Mouse (Mus musculus): ENCODE measurements around the gene Pax3. TPM values are rescaled to one million over a fixed set of nuclear protein-coding genes. Genes with fewer than 3 reads are reported as not detected.

The Pax3 gene
- polyA plus RNA-seq, 1 experiment: 3.3 TPM

DNA sequence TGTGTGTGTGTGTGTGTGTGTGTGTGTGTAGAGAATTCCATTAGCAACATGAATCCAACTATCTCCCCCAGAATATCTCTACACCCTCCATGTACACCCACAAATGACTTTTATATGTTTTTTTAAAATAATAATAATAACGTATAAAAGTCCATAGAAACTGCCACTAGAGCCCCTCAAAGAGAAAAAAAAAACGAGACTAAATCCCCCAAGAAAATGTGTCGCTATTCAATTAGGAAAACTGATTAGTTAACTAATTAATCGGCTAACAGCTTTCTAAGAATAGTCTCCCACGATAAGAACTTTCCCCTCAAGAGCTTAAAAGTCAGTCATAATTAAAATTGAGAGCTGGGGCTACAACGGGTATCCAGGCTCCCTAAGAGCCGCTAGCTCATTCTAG lies 55.6 kb downstream of the Pax3 start:
- no peaks in the 10 kb centered on the region for H3K9me3 ChIP-seq (replicated peaks; ENCODE audit: control insufficient read depth, insufficient read depth, low read length, poor library complexity, severe bottlenecking)
- no peaks in the 10 kb centered on the region for H3K36me3 ChIP-seq (ENCODE audit: control insufficient read depth, insufficient read depth, low read length, poor library complexity, severe bottlenecking)
- peaks cover 5% of the 10 kb centered on the region; the same call in 1 of the 2 replicates for H3K27me3 ChIP-seq (ENCODE audit: control insufficient read depth, insufficient read depth, low read length, poor library complexity, severe bottlenecking)
- no peaks in the 10 kb centered on the region for H3K4me1 ChIP-seq (ENCODE audit: control insufficient read depth, insufficient read depth, low read length)
- TF ChIP-seq POLR2A (IDR thresholded peaks at IDR 0.05; ENCODE audit: insufficient read depth, low read length) (no peak), EP300 (IDR thresholded peaks at IDR 0.05; ENCODE audit: insufficient read depth, low read depth, low read length) (no peak), CTCF (IDR thresholded peaks at IDR 0.05; ENCODE audit: low read depth, low read length) (no peak)
- no peak overlapping the region for H3K27ac ChIP-seq (ENCODE audit: insufficient read depth, low read length)
- H3K9ac ChIP-seq (ENCODE audit: low read depth, poor library complexity, severe bottlenecking): no peak overlapping the region
- H3K4me3 ChIP-seq (ENCODE audit: low read depth, low read length): no peak overlapping the region

DNA sequence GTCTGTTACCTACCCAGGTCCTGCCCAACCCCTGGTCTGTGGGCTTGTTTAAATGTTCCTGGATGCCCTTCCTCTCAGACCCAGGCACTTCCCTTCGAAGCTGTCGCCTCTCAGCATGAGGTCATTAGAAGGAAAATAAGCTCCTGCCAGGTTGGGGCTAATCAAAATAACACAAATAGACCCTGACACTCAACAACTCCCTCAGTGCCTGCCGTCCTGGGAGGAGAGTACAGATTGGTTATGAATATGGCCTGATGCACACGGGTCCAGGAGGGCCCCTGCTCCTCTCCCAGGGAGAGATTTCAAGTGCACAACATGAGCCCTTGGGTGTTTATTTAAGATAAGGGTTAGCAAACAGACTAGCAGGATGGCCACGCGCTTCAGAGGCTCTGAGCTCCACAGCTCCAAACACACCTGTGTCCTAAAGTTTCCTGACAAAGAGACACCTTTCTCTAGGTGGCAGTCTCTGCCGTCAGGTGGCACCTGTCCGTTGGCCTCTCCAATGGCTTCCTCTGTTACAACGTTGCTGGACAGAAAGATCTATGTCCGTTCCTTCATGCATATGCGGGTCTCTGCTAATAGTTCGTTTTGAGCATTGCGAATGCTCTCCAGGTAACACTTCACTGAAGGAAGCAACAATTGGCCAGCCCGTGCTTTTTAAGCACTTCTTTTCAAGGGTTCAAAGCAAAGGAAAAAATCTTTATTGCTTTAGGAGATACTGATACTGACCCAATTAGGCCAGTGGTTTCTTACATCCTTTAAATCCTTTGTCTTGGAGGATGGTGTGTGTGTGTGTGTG lies 56.2 kb downstream of the Pax3 start:
- H3K36me3 ChIP-seq (ENCODE audit: control insufficient read depth, insufficient read depth, low read length, poor library complexity, severe bottlenecking): no peaks in the 10 kb centered on the region
- no peaks in the 10 kb centered on the region for H3K4me1 ChIP-seq (ENCODE audit: control insufficient read depth, insufficient read depth, low read length)
- H3K9ac ChIP-seq (ENCODE audit: low read depth, poor library complexity, severe bottlenecking): no peak overlapping the region
- no peaks in the 10 kb centered on the region for H3K9me3 ChIP-seq (replicated peaks; ENCODE audit: control insufficient read depth, insufficient read depth, low read length, poor library complexity, severe bottlenecking)
- H3K27ac ChIP-seq (ENCODE audit: insufficient read depth, low read length): no peak overlapping the region
- no peak overlapping the region for H3K4me3 ChIP-seq (ENCODE audit: low read depth, low read length)
- TF ChIP-seq CTCF (IDR thresholded peaks at IDR 0.05; ENCODE audit: low read depth, low read length) (no peak), EP300 (IDR thresholded peaks at IDR 0.05; ENCODE audit: insufficient read depth, low read depth, low read length) (no peak), POLR2A (IDR thresholded peaks at IDR 0.05; ENCODE audit: insufficient read depth, low read length) (no peak)
- peaks cover 5% of the 10 kb centered on the region; the same call in 1 of the 2 replicates for H3K27me3 ChIP-seq (ENCODE audit: control insufficient read depth, insufficient read depth, low read length, poor library complexity, severe bottlenecking)

- peaks cover 5% of the 10 kb centered on the region; the same call in 1 of the 2 replicates for H3K27me3 ChIP-seq (ENCODE audit: control insufficient read depth, insufficient read depth, low read length, poor library complexity, severe bottlenecking)
- H3K36me3 ChIP-seq (ENCODE audit: control insufficient read depth, insufficient read depth, low read length, poor library complexity, severe bottlenecking): no peaks in the 10 kb centered on the region
- no peaks in the 10 kb centered on the region for H3K4me1 ChIP-seq (ENCODE audit: control insufficient read depth, insufficient read depth, low read length)
- no peak for TF ChIP-seq POLR2A (IDR thresholded peaks at IDR 0.05; ENCODE audit: insufficient read depth, low read length)
- TF ChIP-seq CTCF (IDR thresholded peaks at IDR 0.05; ENCODE audit: low read depth, low read length): no peak
- TF ChIP-seq EP300 (IDR thresholded peaks at IDR 0.05; ENCODE audit: insufficient read depth, low read depth, low read length): no peak
- H3K9ac ChIP-seq (ENCODE audit: low read depth, poor library complexity, severe bottlenecking): no peak overlapping the region
- H3K27ac ChIP-seq (ENCODE audit: insufficient read depth, low read length): no peak overlapping the region
- H3K4me3 ChIP-seq (ENCODE audit: low read depth, low read length): no peak overlapping the region
- H3K9me3 ChIP-seq (replicated peaks; ENCODE audit: control insufficient read depth, insufficient read depth, low read length, poor library complexity, severe bottlenecking): no peaks in the 10 kb centered on the region
Observed at GRCm38 (mm10) chr1:78139287-78139686, 57.6 kb downstream of the Pax3 start.

DNA sequence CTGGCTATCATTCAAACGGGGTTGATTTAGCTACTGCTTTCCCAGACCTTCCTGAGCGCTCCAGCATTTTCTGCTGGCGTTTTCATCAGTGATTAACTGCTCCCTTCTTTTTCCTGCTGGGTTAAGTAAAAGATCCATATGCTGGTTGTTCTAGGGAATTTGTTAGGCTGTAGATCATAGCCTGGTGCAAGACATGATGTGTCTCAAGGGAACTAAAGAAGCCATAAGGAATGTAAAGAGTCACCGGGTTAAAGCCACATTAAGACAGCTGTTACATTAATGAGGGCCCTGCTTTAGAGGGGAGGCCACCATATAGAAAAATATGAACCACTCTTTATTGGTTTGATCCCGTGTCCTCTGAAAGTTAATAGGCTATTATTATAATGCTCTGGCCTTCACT lies 67.7 kb downstream of the Pax3 start:
- H3K9me3 ChIP-seq (replicated peaks; ENCODE audit: control insufficient read depth, insufficient read depth, low read length, poor library complexity, severe bottlenecking): no peaks in the 10 kb centered on the region
- H3K27me3 ChIP-seq (ENCODE audit: control insufficient read depth, insufficient read depth, low read length, poor library complexity, severe bottlenecking): no peaks in the 10 kb centered on the region
- H3K4me3 ChIP-seq (ENCODE audit: low read depth, low read length): no peak overlapping the region
- no peak for TF ChIP-seq POLR2A (IDR thresholded peaks at IDR 0.05; ENCODE audit: insufficient read depth, low read length)
- no peak for TF ChIP-seq EP300 (IDR thresholded peaks at IDR 0.05; ENCODE audit: insufficient read depth, low read depth, low read length)
- no peak for TF ChIP-seq CTCF (IDR thresholded peaks at IDR 0.05; ENCODE audit: low read depth, low read length)
- H3K27ac ChIP-seq (ENCODE audit: insufficient read depth, low read length): no peak overlapping the region
- no peaks in the 10 kb centered on the region for H3K4me1 ChIP-seq (ENCODE audit: control insufficient read depth, insufficient read depth, low read length)
- H3K9ac ChIP-seq (ENCODE audit: low read depth, poor library complexity, severe bottlenecking): no peak overlapping the region
- no peaks in the 10 kb centered on the region for H3K36me3 ChIP-seq (ENCODE audit: control insufficient read depth, insufficient read depth, low read length, poor library complexity, severe bottlenecking)

DNA sequence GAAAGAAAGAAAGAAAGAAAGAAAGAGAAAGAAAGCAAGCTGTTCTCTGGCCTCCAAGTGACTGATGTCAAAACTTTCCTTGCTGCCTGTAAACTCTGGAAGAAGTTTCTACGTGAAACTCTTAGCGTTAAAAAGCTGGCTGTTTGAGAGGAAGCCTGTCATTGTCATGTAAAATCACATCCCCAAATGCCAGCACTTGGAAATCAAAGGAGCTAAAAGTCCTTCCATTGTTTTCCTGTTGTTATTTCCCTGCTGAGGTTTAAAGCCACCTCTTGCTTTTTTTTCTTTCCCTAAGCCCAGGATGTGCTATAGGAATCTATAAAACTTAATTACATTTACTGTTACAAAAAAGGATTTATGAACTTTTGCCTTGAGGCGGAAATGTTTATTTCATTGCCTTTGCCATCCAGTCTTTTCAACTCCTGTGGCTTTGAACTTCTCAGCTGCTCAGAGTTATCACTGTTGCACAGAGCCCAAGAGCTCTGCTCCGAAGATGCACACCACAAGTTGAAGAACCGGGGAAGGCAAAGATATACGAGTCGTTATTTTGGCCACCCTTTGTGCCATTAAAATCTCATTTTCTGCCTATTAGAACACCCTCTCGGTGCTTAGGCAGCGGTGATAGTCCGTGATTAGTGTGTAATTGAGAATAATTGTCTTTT lies 76.9 kb downstream of the Pax3 start:
- no peak overlapping the region for H3K9ac ChIP-seq (ENCODE audit: low read depth, poor library complexity, severe bottlenecking)
- no peak overlapping the region for H3K4me3 ChIP-seq (ENCODE audit: low read depth, low read length)
- H3K27ac ChIP-seq (ENCODE audit: insufficient read depth, low read length): no peak overlapping the region
- peaks cover 11% of the 10 kb centered on the region for H3K27me3 ChIP-seq (ENCODE audit: control insufficient read depth, insufficient read depth, low read length, poor library complexity, severe bottlenecking)
- TF ChIP-seq POLR2A (IDR thresholded peaks at IDR 0.05; ENCODE audit: insufficient read depth, low read length) (no peak), EP300 (IDR thresholded peaks at IDR 0.05; ENCODE audit: insufficient read depth, low read depth, low read length) (no peak), CTCF (IDR thresholded peaks at IDR 0.05; ENCODE audit: low read depth, low read length) (no peak)
- H3K4me1 ChIP-seq (ENCODE audit: control insufficient read depth, insufficient read depth, low read length): peaks cover 2% of the 10 kb centered on the region
- no peaks in the 10 kb centered on the region for H3K36me3 ChIP-seq (ENCODE audit: control insufficient read depth, insufficient read depth, low read length, poor library complexity, severe bottlenecking)
- H3K9me3 ChIP-seq (replicated peaks; ENCODE audit: control insufficient read depth, insufficient read depth, low read length, poor library complexity, severe bottlenecking): peaks cover 4% of the 10 kb centered on the region; the same call in 1 of the 2 replicates

GRCm38 (mm10) chr1:78116046-78116445 lies 80.9 kb downstream of the Pax3 start:
- Histone ChIP-seq H3K36me3 (ENCODE audit: control insufficient read depth, insufficient read depth, low read length, poor library complexity, severe bottlenecking) (no peaks in the 10 kb centered on the region), H3K27me3 (ENCODE audit: control insufficient read depth, insufficient read depth, low read length, poor library complexity, severe bottlenecking) (peaks cover 6% of the 10 kb centered on the region), H3K27ac (ENCODE audit: insufficient read depth, low read length) (no peak overlapping the region), H3K4me3 (ENCODE audit: low read depth, low read length) (no peak overlapping the region), H3K9ac (ENCODE audit: low read depth, poor library complexity, severe bottlenecking) (no peak overlapping the region), H3K9me3 (replicated peaks; ENCODE audit: control insufficient read depth, insufficient read depth, low read length, poor library complexity, severe bottlenecking) (peaks cover 4% of the 10 kb centered on the region; the same call in 1 of the 2 replicates), H3K4me1 (ENCODE audit: control insufficient read depth, insufficient read depth, low read length) (peaks cover 2% of the 10 kb centered on the region)
- TF ChIP-seq EP300 (IDR thresholded peaks at IDR 0.05; ENCODE audit: insufficient read depth, low read depth, low read length) (no peak), POLR2A (IDR thresholded peaks at IDR 0.05; ENCODE audit: insufficient read depth, low read length) (no peak)

Data from ES-Bruce4 (cell line).